Mouse (Mus musculus) C2C12 (cell line): ENCODE results near the gene Rimkla.

Experiments used
- CTCF ChIP-seq: IDR thresholded peaks from one replicate; pipeline ENCODE4 v1.5.1; 2011; ENCODE audit not compliant: control insufficient read depth, insufficient read depth, insufficient read length
- MAX ChIP-seq: IDR thresholded peaks from one replicate; pipeline ENCODE4 v1.6.1; 2011; ENCODE audit warnings: mild to moderate bottlenecking, control low read depth

DNA sequence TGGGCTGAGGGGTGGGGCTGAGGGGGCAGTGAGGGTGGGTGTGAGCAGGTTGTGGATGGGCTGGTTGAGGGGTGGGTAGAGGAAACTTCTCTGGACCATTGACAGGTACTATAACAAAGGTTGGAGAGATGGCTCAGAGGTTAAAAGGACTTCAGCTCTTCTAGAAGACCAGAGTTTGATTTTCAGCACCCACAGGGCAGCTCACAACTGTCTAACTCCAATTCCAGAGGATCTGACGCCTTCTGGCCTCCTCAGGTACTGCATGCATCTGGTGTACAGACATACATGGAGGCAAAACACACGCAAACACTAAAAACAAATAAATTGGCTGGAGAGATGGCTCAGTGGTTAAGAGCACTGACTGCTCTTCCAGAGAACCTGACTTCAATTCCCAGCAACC, 19.2 kb upstream of the Rimkla start:
- TF ChIP-seq CTCF (no peak), MAX (no peak)
